Mouse (Mus musculus): ENCODE measurements around the gene Il18. TPM values are rescaled to one million over a fixed set of nuclear protein-coding genes. Genes with fewer than 3 reads are reported as not detected.

Gene Il18
- polyA plus RNA-seq, 1 experiment from 2014 or later: 4.5 TPM

GRCm38 (mm10) chr9:50561918-50562360 is 7.3 kb downstream of the Il18 start:
- Histone ChIP-seq H3K4me1 (no peaks in the 10 kb centered on the region), H3K27me3 (ENCODE audit: poor library complexity, severe bottlenecking) (no peaks in the 10 kb centered on the region), H3K4me3 (no peak overlapping the region), H3K9me3 (peaks cover 3% of the 10 kb centered on the region; the same call in 1 of the 2 replicates), H3K36me3 (replicated peaks) (no peaks in the 10 kb centered on the region), H3K27ac (no peak overlapping the region)
- DNase-seq (ENCODE audit: extremely low spot score, low spot score): no peak
- WGBS: 89% methylated on average over 2 of the region's 2 CpGs

GRCm38 (mm10) chr9:50565173-50565572 is 10.5 kb downstream of the Il18 start:
- Histone ChIP-seq H3K4me1 (no peaks in the 10 kb centered on the region), H3K36me3 (replicated peaks) (no peaks in the 10 kb centered on the region), H3K27me3 (ENCODE audit: poor library complexity, severe bottlenecking) (no peaks in the 10 kb centered on the region), H3K4me3 (no peak overlapping the region), H3K27ac (no peak overlapping the region), H3K9me3 (peaks cover 3% of the 10 kb centered on the region; the same call in 1 of the 2 replicates)
- WGBS: 79% methylated on average over 7 of the region's 7 CpGs
- no peak for DNase-seq (ENCODE audit: extremely low spot score, low spot score)

- no peaks in the 10 kb centered on the region for H3K4me1 ChIP-seq
- no peak overlapping the region for H3K27ac ChIP-seq
- no peak for DNase-seq (ENCODE audit: extremely low spot score, low spot score)
- no peak overlapping the region for H3K4me3 ChIP-seq
- no peaks in the 10 kb centered on the region for H3K36me3 ChIP-seq (replicated peaks)
- H3K9me3 ChIP-seq: peaks cover 2% of the 10 kb centered on the region; the same call in 1 of the 2 replicates
- WGBS: 80% methylated on average over 4 of the region's 4 CpGs
- H3K27me3 ChIP-seq (ENCODE audit: poor library complexity, severe bottlenecking): no peaks in the 10 kb centered on the region
Measured at GRCm38 (mm10) chr9:50565940-50566339, 11.3 kb downstream of the Il18 start.

DNA sequence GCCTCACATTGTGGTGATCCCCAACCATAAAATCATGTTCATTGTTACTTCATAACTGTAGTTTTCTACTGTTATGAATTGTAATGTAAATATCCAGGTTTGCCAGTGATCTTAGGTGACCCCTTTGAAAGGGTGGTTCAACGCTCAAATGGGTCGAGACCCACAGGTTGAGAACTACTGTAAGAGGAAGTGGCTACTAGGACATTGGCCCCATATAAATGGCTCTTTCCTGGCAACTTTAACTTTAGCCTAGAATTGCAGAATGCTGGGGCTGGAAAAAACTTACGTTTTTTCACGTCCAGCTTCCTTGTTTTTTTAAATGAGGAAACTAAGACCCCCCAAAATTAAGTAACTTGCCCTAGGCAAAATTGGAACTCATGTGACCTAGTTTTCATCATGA is 12.7 kb downstream of the Il18 start:
- H3K4me1 ChIP-seq: no peaks in the 10 kb centered on the region
- no peaks in the 10 kb centered on the region for H3K36me3 ChIP-seq (replicated peaks)
- 87% methylated on average over 4 of the region's 4 CpGs for WGBS
- H3K4me3 ChIP-seq: no peak overlapping the region
- H3K27ac ChIP-seq: no peak overlapping the region
- no peak for DNase-seq (ENCODE audit: extremely low spot score, low spot score)
- no peaks in the 10 kb centered on the region for H3K27me3 ChIP-seq (ENCODE audit: poor library complexity, severe bottlenecking)
- H3K9me3 ChIP-seq: no peaks in the 10 kb centered on the region

DNA sequence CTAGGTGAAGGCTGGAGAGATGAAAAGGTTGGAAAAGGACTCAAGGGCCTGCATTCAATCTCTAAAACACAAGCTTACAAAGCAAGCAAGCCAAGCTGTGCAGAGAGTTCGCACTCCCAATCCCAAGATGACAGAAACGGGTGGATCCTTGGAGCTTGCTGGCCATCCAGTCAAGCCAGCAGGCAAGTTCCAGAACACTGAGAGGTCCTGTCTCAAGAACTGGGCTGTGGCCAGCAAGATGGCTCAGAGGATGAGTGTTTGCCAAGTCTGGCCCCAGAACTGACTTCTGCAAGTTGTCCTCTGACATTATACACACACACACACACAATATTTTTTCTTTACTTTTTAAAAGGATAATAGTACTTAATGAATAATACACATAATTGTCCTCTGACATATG is 13.3 kb downstream of the Il18 start:
- H3K4me1 ChIP-seq: no peaks in the 10 kb centered on the region
- no peaks in the 10 kb centered on the region for H3K27me3 ChIP-seq (ENCODE audit: poor library complexity, severe bottlenecking)
- WGBS: 94% methylated on average over 2 of the region's 2 CpGs
- H3K27ac ChIP-seq: no peak overlapping the region
- no peak overlapping the region for H3K4me3 ChIP-seq
- no peak for DNase-seq (ENCODE audit: extremely low spot score, low spot score)
- no peaks in the 10 kb centered on the region for H3K36me3 ChIP-seq (replicated peaks)
- no peaks in the 10 kb centered on the region for H3K9me3 ChIP-seq

DNA sequence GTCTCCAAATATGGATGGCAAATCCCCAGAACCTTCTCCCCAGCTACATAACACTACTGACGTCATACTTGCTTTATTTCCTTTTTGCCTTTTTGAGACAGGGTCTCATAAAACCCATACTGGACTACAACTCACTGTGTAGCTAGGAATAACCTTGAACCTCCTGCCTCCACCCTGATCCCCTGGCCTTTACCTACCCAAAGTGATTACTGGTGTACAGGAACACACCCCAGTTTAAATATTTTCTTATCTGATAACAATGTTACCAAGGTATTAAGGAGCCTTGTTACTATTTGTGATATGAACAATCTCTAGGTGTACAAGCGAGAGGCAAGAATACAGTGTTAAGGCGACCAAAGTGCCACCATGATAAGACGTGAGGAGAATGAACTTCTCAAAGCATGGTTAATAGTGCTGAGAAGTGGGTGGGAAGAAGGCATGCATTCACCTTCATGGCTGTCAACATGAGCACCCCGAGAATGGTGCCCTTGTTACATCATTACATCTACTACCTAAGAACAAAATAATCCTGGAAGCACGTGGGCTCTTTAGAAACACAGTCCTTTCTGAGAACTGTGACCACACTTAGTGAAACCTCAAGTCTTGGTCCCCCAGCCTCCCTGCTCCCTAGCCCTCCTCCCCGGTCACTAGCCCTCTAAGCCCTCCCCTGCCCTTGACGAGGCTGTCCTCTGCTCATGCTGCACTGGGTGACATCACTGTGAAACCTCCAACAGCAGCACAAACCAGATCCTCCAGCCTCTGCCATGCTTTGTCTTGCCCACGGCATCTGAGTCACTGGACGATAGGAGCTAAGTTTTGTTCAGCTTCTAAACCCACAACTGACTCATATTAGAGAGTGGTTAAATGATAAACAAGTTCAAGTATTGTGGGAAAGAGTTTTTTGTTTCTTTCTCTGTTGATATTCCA is 15.2 kb downstream of the Il18 start:
- no peaks in the 10 kb centered on the region for H3K4me1 ChIP-seq
- no peak for DNase-seq (ENCODE audit: extremely low spot score, low spot score)
- H3K9me3 ChIP-seq: no peaks in the 10 kb centered on the region
- no peaks in the 10 kb centered on the region for H3K36me3 ChIP-seq (replicated peaks)
- no peaks in the 10 kb centered on the region for H3K27me3 ChIP-seq (ENCODE audit: poor library complexity, severe bottlenecking)
- H3K27ac ChIP-seq: no peak overlapping the region
- H3K4me3 ChIP-seq: no peak overlapping the region
- 83% methylated on average over 10 of the region's 10 CpGs for WGBS

- no peaks in the 10 kb centered on the region for H3K9me3 ChIP-seq
- no peak overlapping the region for H3K27ac ChIP-seq
- no peak overlapping the region for H3K4me3 ChIP-seq
- H3K27me3 ChIP-seq (ENCODE audit: poor library complexity, severe bottlenecking): no peaks in the 10 kb centered on the region
- peaks cover 5% of the 10 kb centered on the region; the same call in 1 of the 2 replicates for H3K4me1 ChIP-seq
- no peak for DNase-seq (ENCODE audit: extremely low spot score, low spot score)
- no peaks in the 10 kb centered on the region for H3K36me3 ChIP-seq (replicated peaks)
- WGBS: 32% methylated on average over 4 of the region's 4 CpGs
Measured at GRCm38 (mm10) chr9:50580370-50580769, 25.7 kb downstream of the Il18 start.

GRCm38 (mm10) chr9:50585145-50585818 is 30.7 kb downstream of the Il18 start:
- 86% methylated on average over 6 of the region's 6 CpGs for WGBS
- H3K4me1 ChIP-seq: peaks cover 4% of the 10 kb centered on the region; the same call in 1 of the 2 replicates
- no peaks in the 10 kb centered on the region for H3K9me3 ChIP-seq
- H3K27me3 ChIP-seq (ENCODE audit: poor library complexity, severe bottlenecking): no peaks in the 10 kb centered on the region
- H3K27ac ChIP-seq: no peak overlapping the region
- no peak overlapping the region for H3K4me3 ChIP-seq
- H3K36me3 ChIP-seq (replicated peaks): no peaks in the 10 kb centered on the region
- no peak for DNase-seq (ENCODE audit: extremely low spot score, low spot score)

DNA sequence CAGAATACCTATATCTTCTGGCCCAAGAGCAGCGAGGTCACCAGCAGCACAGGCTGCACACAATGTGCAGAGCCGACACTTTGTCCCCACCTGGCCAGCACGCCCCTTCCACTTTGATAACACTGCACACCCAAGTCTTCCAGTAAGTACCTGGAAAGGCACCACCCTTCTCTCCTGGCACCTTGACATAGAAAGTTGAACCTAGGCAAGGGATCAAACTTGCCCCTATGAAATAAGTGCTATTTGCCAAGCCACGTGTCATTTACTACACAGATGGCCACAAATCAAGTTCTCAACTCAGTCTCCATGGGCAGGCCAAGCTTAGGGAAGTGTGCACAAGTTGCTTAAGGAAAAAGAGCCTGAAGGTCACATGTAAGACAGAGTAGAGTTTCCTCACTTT is 32.3 kb downstream of the Il18 start:
- no peak for DNase-seq (ENCODE audit: extremely low spot score, low spot score)
- H3K4me3 ChIP-seq: no peak overlapping the region
- no peak overlapping the region for H3K27ac ChIP-seq
- H3K9me3 ChIP-seq: no peaks in the 10 kb centered on the region
- H3K27me3 ChIP-seq (ENCODE audit: poor library complexity, severe bottlenecking): no peaks in the 10 kb centered on the region
- 81% methylated on average over 4 of the region's 4 CpGs for WGBS
- H3K36me3 ChIP-seq (replicated peaks): no peaks in the 10 kb centered on the region
- no peaks in the 10 kb centered on the region for H3K4me1 ChIP-seq

GRCm38 (mm10) chr9:50590856-50591518 is 36.4 kb downstream of the Il18 start:
- Histone ChIP-seq H3K27me3 (ENCODE audit: poor library complexity, severe bottlenecking) (no peaks in the 10 kb centered on the region), H3K4me3 (no peak overlapping the region), H3K27ac (no peak overlapping the region), H3K9me3 (no peaks in the 10 kb centered on the region), H3K36me3 (replicated peaks) (peaks cover 16% of the 10 kb centered on the region), H3K4me1 (no peaks in the 10 kb centered on the region)
- whole genome bisulfite sequencing: 84% methylated on average over 10 of the region's 10 CpGs
- DNase-seq (ENCODE audit: extremely low spot score, low spot score): no peak

DNA sequence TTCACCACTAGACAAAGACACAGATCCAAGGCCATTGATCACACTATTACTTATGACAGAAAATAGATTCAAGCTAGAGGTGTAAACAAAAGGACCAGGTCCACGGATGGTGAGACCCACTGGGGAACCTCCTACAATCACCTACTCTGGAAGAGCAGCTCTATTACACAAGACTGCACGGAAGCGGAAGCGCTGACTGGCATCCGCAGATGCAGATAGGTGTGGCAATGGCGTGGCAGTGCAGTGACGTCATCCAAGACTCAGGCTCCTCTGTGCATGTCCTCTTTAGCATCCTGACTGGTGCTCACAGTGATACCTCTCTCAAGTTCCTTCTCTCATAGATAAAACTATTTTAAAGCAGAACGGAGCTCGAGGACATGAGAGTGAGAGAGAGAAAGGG is 38.3 kb downstream of the Il18 start:
- Histone ChIP-seq H3K36me3 (replicated peaks) (peaks cover 36% of the 10 kb centered on the region), H3K27ac (no peak overlapping the region), H3K27me3 (ENCODE audit: poor library complexity, severe bottlenecking) (no peaks in the 10 kb centered on the region), H3K4me1 (no peaks in the 10 kb centered on the region), H3K9me3 (no peaks in the 10 kb centered on the region), H3K4me3 (no peak overlapping the region)
- whole genome bisulfite sequencing: 88% methylated on average over 9 of the region's 9 CpGs
- DNase-seq (ENCODE audit: extremely low spot score, low spot score): no peak

DNA sequence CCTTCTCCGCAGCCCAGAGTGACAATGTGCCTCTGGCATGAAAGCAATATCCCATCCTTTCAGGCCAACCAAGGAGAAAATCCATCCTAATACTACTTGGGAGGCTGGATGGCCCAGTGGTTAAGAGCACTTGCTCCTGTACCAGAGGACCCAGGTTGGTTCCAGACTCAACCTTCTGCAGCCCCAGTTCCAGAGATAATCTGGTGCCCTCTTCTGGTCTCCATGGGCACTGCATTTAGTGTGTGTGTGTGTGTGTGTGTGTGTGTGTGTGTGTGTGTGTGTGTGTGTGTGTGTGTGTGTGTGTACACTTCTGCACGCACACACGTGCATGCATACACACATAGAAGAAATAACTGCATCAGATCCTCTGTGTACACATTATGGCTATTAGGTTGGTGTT is 38.9 kb downstream of the Il18 start:
- Histone ChIP-seq H3K36me3 (replicated peaks) (peaks cover 41% of the 10 kb centered on the region), H3K27ac (no peak overlapping the region), H3K27me3 (ENCODE audit: poor library complexity, severe bottlenecking) (no peaks in the 10 kb centered on the region), H3K9me3 (no peaks in the 10 kb centered on the region), H3K4me3 (no peak overlapping the region), H3K4me1 (no peaks in the 10 kb centered on the region)
- WGBS: 87% methylated on average over 3 of the region's 3 CpGs
- peak; percentile 19 for DNase-seq (ENCODE audit: extremely low spot score, low spot score)
